Mouse (Mus musculus) layer of hippocampus, adult 8-10 months (tissue): Measurements from ENCODE around the gene 2010111I01Rik. TPM values are rescaled to one million over a fixed set of nuclear protein-coding genes. Genes with fewer than 3 reads are reported as not detected.

Experiments used
- DNase-seq, 2 experiments: peaks; one replicate each; pipeline ENCODE4 v3.0.0; 2022; ENCODE audit warnings: low spot score in 2 of 2
- total RNA-seq, 4 experiments: library from RNA; stranded (reverse); gene quantifications; 2 replicates each; pipeline ENCODE4 v1.2.4; 2022

Gene 2010111I01Rik
- total RNA-seq, 4 experiments from 2014 or later: 91.6 to 105 (median 95.4) TPM

GRCm38 (mm10) chr13:63150470-63151020, 185.9 kb downstream of the 2010111I01Rik start:
- no peak for DNase-seq

GRCm38 (mm10) chr13:63151028-63151738, 186.5 kb downstream of the 2010111I01Rik start:
- DNase-seq: no peak

GRCm38 (mm10) chr13:63152498-63152897, 187.8 kb downstream of the 2010111I01Rik start:
- no peak for DNase-seq

- no peak for DNase-seq
Observed at GRCm38 (mm10) chr13:63153397-63153796, 188.7 kb downstream of the 2010111I01Rik start.

GRCm38 (mm10) chr13:63154851-63155571, 190.3 kb downstream of the 2010111I01Rik start:
- DNase-seq: peak; percentile 71 to 73

- no peak for DNase-seq
Observed at GRCm38 (mm10) chr13:63156264-63156663, 191.6 kb downstream of the 2010111I01Rik start.

DNA sequence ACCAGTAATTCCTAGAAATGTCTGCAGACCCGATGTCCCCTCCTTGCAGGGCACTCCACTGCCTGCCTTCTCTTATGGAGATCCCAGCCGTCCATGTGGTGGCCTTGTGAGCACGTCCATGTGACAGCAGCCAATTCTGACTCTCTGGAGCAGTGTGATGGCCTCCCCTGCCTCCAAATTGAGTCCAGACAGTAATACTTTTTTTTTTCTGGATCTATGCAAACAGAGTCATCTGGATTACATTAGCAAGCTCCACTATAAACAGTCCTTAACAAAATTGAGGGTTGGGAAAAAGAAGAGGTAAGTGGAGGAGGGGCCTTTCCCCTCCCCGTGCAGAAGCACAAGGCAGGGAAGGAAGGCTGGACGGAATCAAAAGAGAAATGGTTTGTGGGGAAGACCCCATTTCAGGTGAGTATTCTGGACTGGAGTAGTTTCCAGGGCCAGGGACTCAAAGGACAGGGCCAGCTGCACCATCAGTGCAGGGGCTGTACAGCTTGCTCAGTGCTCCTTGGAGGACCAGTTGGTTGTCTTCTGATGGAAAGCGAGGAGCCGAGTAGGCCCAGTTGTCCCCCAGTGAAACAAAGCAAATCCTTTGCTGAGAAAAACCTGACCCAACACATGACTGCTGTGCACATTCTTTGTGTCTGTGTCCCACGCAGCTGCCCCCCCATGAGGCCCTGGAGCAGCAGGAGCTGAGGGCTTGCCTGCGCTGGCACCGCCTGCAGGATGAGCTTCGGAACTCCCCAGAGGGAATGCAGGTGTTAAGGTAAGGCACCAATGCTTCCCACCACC, 205.8 kb downstream of the 2010111I01Rik start:
- no peak for DNase-seq

DNA sequence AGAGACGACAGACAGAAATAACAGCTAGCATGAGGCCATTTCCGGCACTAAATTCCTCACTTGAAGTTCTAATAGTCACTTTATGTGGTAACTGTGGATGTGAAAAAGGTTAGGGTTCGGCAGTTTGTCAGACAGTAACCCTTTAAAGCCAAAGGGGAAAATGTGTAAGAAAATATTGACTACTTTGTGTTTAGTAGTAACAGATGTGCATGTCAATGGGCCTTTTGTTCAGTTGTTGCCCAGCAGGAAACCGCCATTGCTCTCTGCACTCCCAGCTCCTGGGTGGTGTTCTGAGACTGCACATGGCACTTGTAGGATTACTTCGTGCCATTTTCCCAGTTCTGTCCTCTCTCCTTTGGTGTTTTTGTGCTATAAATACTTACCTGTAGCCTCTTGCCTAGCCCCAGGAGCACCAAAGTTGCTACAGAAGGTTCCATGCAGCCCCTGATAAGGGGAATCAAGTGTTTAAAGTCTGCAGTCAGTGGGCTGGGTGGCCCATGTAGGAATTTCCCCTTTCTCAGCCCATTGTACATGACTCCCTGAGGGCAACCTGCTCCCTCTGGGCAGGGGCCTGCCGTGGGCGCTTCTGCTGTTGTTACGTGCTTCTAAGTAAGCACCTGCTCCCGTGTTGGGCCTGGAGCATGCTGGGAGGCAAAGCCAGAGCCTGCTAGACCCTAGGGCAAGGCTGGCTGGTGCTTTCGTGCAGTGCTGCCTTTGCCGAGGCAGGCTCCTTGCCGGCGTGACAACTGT, 206.8 kb downstream of the 2010111I01Rik start:
- no peak for DNase-seq

DNA sequence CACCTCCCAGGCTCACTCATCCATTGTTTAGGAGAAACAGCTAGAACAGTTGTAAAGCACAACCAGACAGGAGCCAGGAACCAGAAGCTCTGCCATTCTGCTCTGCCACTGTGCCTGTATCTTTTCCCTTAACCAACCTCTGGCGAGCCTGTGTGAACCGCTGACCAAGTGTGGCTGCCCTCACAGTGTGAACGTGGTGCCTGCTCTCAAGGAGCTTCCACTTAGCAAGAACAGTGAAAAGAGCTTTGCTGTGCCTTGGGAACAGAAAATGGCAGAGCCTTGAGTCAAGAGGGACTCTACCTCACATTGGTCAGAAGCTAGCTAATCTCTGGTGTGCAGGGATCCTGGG, 207.4 kb downstream of the 2010111I01Rik start:
- DNase-seq: no peak

DNA sequence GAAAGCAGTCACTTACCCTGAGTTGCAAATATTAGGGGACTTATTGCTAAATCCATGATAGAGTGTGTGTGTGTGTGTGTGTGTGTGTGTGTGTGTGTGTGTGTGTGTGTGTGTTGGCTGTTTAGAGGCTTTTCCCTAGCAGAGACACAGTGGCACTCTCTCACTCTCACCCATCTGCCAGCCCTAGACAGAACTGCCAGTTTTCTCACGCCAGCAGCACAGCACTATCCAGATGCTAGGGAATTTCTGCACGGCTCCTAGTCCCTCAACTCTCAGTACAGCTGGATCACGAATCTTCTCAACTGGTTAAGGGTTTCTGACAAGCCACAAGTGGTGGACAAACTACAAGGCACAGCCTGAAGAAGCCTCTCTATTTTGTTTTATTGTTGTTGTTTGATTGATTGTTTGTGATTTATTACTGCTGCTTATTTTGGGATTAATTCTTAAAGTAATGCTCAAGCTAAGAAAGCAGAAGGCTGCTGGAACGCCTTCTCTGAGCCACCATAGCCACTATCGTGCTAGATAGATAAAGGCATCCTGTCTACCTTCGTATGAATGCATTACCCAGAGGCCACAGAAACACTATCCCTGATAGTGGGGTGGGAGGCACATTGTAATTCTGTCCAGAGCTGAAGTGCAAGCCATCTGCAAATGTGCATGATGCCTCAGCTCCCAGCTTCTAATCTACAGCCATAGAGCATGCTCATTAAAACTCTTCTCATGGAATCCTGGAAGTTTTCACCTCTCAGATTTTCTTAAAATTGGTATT, 209.7 kb downstream of the 2010111I01Rik start:
- no peak for DNase-seq

DNA sequence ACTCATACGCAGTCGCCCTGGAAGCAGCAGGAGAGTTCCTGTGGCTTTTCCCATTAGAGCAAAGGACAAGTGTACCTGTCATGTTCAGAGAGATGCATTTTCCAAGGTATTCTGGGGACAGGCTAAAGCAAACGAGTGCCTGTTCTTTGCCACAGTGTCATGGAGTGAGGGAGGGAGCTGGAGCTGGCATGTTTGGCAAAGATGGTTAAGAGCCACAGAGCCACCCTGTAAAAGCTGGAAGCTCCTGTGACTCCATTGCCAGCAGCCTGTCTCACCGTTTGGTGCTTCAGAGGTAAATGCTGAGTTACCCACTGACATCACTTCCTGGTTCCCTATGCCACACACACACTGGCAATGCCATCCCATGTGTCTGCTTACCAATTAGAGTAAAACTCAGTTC, 211.4 kb downstream of the 2010111I01Rik start:
- no peak for DNase-seq

- peak; percentile 32 to 34 for DNase-seq
Observed at GRCm38 (mm10) chr13:63177232-63177631, 212.5 kb downstream of the 2010111I01Rik start.

DNA sequence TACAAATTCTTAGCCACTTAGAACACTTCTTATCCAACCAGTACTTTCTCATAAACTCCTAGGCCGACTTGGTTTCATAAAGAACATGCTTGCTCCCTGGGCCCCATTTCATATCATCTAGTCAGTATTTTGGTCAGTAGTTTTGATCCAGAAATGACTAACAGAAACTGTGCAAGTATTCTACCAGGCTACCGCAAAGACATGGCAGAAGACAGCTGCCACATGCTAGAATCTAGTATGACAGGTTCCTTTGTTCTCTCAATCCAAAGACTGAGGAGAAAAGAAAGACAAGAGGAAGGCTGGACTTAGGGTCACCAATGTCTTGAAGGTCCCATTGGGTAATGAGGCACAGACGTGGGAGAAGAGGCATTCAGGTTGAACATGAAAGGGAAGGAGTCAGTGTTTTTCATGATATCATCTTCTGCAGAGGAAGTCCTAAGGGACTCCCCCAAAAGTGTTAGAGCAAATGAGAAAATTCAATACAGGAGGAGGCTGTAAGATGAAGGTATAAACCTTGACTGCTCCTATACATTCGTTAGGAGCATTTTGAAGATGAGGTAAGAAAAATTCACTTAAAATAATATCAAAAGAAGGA, 216.0 kb downstream of the 2010111I01Rik start:
- DNase-seq: no peak

DNA sequence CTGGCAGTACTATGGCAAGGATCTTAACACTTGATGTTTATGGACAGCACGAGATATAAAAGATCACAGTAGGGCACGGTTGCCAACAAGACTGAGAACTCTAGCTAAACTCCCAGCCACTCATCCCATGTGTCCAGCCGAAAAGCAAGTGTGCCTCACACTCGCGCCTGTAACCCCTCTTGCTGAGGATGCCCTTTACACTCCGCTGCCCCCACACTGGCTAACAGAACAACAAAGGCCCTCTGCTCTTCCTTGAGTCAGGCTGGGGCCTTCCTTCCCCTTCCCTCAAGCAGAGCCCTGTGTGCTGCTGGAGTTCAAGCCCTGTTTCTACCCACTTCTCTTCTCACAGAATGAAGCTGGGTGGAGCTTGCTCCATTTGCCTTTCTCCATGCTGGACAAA, 220.3 kb downstream of the 2010111I01Rik start:
- DNase-seq: no peak

DNA sequence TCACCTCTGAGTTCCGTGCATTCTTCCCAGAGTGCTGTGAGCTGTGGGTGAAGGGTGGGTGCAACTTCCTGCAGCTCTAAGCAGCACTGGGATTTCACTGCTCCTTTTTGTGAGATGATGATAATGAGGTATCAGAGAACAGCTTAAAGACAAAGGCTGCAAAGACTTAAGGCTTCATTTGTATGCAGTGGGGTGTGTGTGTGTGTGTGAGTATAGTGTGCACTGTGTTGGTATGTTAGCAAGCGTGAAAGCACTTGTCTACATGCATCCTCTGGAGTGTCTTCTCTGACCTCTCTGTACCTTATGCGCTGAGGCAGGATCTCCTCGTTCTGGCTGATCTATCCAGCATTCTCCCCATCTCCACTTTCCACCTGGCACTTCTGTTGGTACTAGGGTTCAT, 221.5 kb downstream of the 2010111I01Rik start:
- DNase-seq: no peak

- no peak for DNase-seq
Observed at GRCm38 (mm10) chr13:63186642-63187041, 221.9 kb downstream of the 2010111I01Rik start.

GRCm38 (mm10) chr13:63187145-63188143, 222.8 kb downstream of the 2010111I01Rik start:
- no peak for DNase-seq

- no peak for DNase-seq
Observed at GRCm38 (mm10) chr13:63188306-63188705, 223.6 kb downstream of the 2010111I01Rik start.

- no peak for DNase-seq
Observed at GRCm38 (mm10) chr13:63188811-63189210, 224.1 kb downstream of the 2010111I01Rik start.
